ENCODE assay signal across 8 mouse cellular contexts in the genomic region with DNA sequence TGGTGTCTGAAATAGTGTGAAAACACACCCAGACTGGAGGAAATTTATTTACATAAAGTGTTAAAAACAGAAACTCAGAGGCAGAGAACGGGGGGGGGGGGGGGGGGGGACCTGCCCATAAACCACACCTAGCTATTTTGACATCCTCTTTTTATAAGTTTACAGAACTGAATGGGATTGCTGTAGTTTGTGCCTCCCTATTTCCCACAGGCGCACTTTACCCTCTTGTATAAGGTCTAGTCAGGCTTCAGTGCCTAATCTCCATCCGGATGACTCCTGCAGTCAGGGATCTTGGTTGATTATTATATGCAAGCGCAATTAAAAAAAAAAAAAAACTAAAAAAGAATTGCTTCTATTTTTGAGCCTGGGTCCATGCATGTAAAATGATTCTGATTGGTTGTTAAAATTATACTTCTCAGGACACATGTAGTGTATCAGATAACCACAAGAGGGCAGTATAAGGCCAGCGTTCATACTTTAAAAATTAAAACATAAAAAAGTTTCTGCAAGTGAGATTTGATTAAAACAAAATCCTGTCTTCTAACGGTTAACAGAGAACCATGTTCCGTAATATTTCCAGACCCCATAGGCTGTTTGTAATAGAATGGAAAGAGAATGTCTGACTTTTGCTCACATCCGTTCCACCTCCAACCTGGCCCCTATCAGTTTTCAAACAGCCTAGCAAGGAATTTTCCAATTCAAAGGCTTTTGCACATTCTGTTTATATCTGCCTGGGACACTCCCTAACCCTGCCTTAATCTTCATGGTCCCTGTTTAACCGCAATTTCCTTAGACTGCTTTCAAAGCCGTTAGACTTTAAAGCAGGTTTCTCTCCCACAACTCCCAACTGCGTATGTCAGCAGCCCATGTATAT.
DNase-seq lines count a peak whose midpoint lies in the region; ATAC-seq and TF ChIP-seq lines count a peak whose summit lies in the region.

No protein-coding gene starts in this region.

- H3K9me3 ChIP-seq in lung, embryonic 16.5 days (ENCODE audit: control insufficient read depth, low read length): no peaks in the 10 kb centered on the region

- DNase-seq in cerebellum, postnatal 10 days: peak; percentile 8 to 50
- DNase-seq in cerebellum, adult 9-10 months: no peak
- no peak for DNase-seq in lung, postnatal 14 days
- no peak for DNase-seq in layer of hippocampus, adult 9-10 months (ENCODE audit: low spot score)
- DNase-seq in T-cell, adult 2 months (ENCODE audit: low spot score): no peak

- H3K27me3 ChIP-seq in lung, embryonic 16.5 days (ENCODE audit: control insufficient read depth, insufficient read depth, low read depth, low read length): no peaks in the 10 kb centered on the region
- H3K27me3 ChIP-seq in myocyte (ENCODE audit: control insufficient read depth, insufficient read depth, insufficient read length): no peaks in the 10 kb centered on the region

- H3K4me1 ChIP-seq in lung, embryonic 16.5 days (replicated peaks; ENCODE audit: control insufficient read depth, insufficient read depth, low read length): no peaks in the 10 kb centered on the region

- no peak overlapping the region for H3ac ChIP-seq in myocyte (ENCODE audit: control insufficient read depth, insufficient read length)

- no peak overlapping the region for H3K9ac ChIP-seq in lung, embryonic 16.5 days (ENCODE audit: low read length)

- H3K4me2 ChIP-seq in lung, embryonic 16.5 days (ENCODE audit: low read depth, low read length): peak overlapping the region; percentile 43
- H3K4me2 ChIP-seq in myocyte (ENCODE audit: low read depth): peak overlapping the region; percentile 58

- no peaks in the 10 kb centered on the region for H3K36me3 ChIP-seq in lung, embryonic 16.5 days (ENCODE audit: control insufficient read depth, insufficient read depth, low read length)
- no peaks in the 10 kb centered on the region for H3K36me3 ChIP-seq in myocyte (ENCODE audit: control insufficient read depth, insufficient read depth)

- no peak for TF ChIP-seq POLR2A in myocyte (IDR thresholded peaks at IDR 0.05; ENCODE audit: insufficient read length, low read depth)

- no peak for ATAC-seq in lung, embryonic 16.5 days (ENCODE audit: low read depth)
- peak; percentile 76 to 83 for ATAC-seq in hematopoietic stem cell, adult 5-6 weeks (replicated peaks in 1 of 2; ENCODE audit: insufficient read depth in 1 of 2, low FRiP score in 2 of 2, low TSS enrichment in 1 of 2, low read depth in 1 of 2, poor library complexity in 2 of 2, severe bottlenecking in 2 of 2)

- peak overlapping the region; percentile 8; the same call in 1 of the 2 replicates for H3K4me3 ChIP-seq in lung, embryonic 16.5 days (ENCODE audit: low read length)
- no peak overlapping the region for H3K4me3 ChIP-seq in myocyte

- 35% methylated on average over 11 of the region's 11 CpGs for WGBS in lung, embryonic 16.5 days

- no peaks in the 10 kb centered on the region for H3K79me2 ChIP-seq in myocyte (ENCODE audit: control insufficient read depth, insufficient read depth)

- H3K27ac ChIP-seq in lung, embryonic 16.5 days (ENCODE audit: low read length): no peak overlapping the region

TF ChIP-seq in myocyte, 11 proteins besides CTCF, POLR2A, EP300 and RAD21:
- TF ChIP-seq CEBPB (IDR thresholded peaks at IDR 0.05; ENCODE audit: insufficient read depth, poor library complexity, severe bottlenecking): no peak
- TF ChIP-seq TCF3 (IDR thresholded peaks at IDR 0.05; ENCODE audit: insufficient read length, low read depth): no peak
- TF ChIP-seq USF1 (IDR thresholded peaks at IDR 0.05; ENCODE audit: low read depth): no peak
- no peak for TF ChIP-seq MAX (IDR thresholded peaks at IDR 0.05; ENCODE audit: low read depth)
- TF ChIP-seq POLR2AphosphoS2 (IDR thresholded peaks at IDR 0.05; ENCODE audit: insufficient read length, low read depth): no peak
- no peak for TF ChIP-seq REST (IDR thresholded peaks at IDR 0.05; ENCODE audit: insufficient read depth, insufficient read length)
- no peak for TF ChIP-seq SRF (IDR thresholded peaks at IDR 0.05; ENCODE audit: control insufficient read depth, insufficient read length, low read depth)
- no peak for TF ChIP-seq MYOG (IDR thresholded peaks at IDR 0.05; ENCODE audit: control insufficient read depth in 1 of 3, insufficient read depth in 1 of 3, insufficient read length in 2 of 3, low read depth in 2 of 3)
- TF ChIP-seq TCF12 (IDR thresholded peaks at IDR 0.05; ENCODE audit: insufficient read depth, poor library complexity, severe bottlenecking): no peak
- TF ChIP-seq E2F4 (IDR thresholded peaks at IDR 0.05; ENCODE audit: insufficient read depth): no peak
- no peak for TF ChIP-seq MYOD1 (IDR thresholded peaks at IDR 0.05; ENCODE audit: control insufficient read depth in 1 of 3, insufficient read length in 2 of 3, low read depth in 2 of 3)

Comparison
In these comparisons a context has a peak if more than half of its experiments do, and no peak if none do; other contexts are left out.
1. DNase-seq: peak in cerebellum, postnatal 10 days (2 of 2); none in cerebellum, adult 9-10 months (single experiment), lung, postnatal 14 days (single experiment), layer of hippocampus, adult 9-10 months (single experiment) and T-cell, adult 2 months (single experiment).